46 mouse cellular contexts compared by ENCODE assay signal in the genomic region with DNA sequence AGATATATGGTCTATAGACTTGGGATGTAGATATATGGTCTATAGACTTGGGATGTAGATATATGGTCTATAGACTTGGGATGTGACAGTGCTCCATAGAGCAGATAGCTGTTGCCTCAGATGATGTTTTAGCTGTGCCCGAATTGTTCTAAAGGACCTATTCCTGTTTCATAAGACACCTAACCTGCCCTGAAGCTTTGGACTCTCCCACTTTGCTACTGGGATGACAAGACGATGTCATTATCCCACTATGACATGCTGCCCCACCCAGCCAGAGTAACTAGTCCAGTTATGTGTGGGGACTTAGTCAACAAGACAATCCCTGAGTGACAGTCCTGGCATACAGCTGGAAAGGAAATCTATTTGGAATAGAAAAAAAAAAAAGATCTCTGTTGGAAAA. TPM values are rescaled to one million over a fixed set of nuclear protein-coding genes. Genes with fewer than 3 reads are reported as not detected.
"Had no signal": no experiment of that assay in that cellular context is flagged by ENCODE, and none has a peak within 500 bp of the region (broad histone marks: within the 10 kb centered on the region; RNA-seq: fewer than 3 reads in every experiment).

A gene (plus strand): TSS at position 301 of the 400 bp plus-strand sequence.

- H3K27me3 ChIP-seq: heart, embryonic 12.5 days; heart, embryonic 13.5 days; heart, embryonic 15.5 days; hindbrain, embryonic 12.5 days; hindbrain, embryonic 13.5 days; hindbrain, embryonic 15.5 days; intestine, embryonic 15.5 days; kidney, embryonic 15.5 days had no signal

- DNase-seq: heart, postnatal 10 days; heart, postnatal 36 days; heart, postnatal 4 days; kidney, adult 11 months; kidney, adult 18-20 months; kidney, adult 2 months; kidney, adult 8-10 months; kidney, adult 9 months; kidney, postnatal 10 days; kidney, postnatal 14 days; kidney, postnatal 25 days; kidney, postnatal 36 days; kidney, postnatal 4 days; layer of hippocampus, adult 9-11 months; layer of hippocampus, postnatal 36 days had no signal

- H3K4me3 ChIP-seq: heart, embryonic 10.5 days; heart, embryonic 12.5 days; heart, embryonic 13.5 days; heart, embryonic 15.5 days; hindbrain, embryonic 10.5 days; hindbrain, embryonic 12.5 days; hindbrain, embryonic 13.5 days; hindbrain, embryonic 15.5 days; intestine, embryonic 15.5 days; kidney, embryonic 15.5 days; layer of hippocampus, adult 2 months had no signal

- H3K27ac ChIP-seq: heart, embryonic 10.5 days; heart, embryonic 13.5 days; heart, embryonic 15.5 days; hindbrain, embryonic 10.5 days; hindbrain, embryonic 12.5 days; hindbrain, embryonic 13.5 days; hindbrain, embryonic 14.5 days; hindbrain, embryonic 15.5 days; hindbrain, postnatal 0 days; intestine, embryonic 15.5 days; kidney, embryonic 15.5 days; kidney, postnatal 0 days; layer of hippocampus, adult 2 months had no signal

- H3K4me1 ChIP-seq: heart, embryonic 10.5 days; heart, embryonic 12.5 days; heart, embryonic 13.5 days; heart, embryonic 15.5 days; hindbrain, embryonic 12.5 days; hindbrain, embryonic 13.5 days; hindbrain, embryonic 15.5 days; intestine, embryonic 15.5 days; kidney, embryonic 15.5 days had no signal

- H3K36me3 ChIP-seq: heart, embryonic 10.5 days; heart, embryonic 12.5 days; heart, embryonic 13.5 days; heart, embryonic 15.5 days; hindbrain, embryonic 10.5 days; hindbrain, embryonic 12.5 days; hindbrain, embryonic 13.5 days; hindbrain, embryonic 15.5 days; intestine, embryonic 15.5 days; kidney, embryonic 15.5 days had no signal

RNA-seq across cellular contexts. Expression of the gene that starts here (rescaled TPM):
- total RNA-seq: heart, postnatal 10 days; heart, postnatal 25 days; heart, postnatal 36 days; heart, postnatal 4 days; hematopoietic stem cell, adult 5-6 weeks; hindbrain, postnatal 0 days; layer of hippocampus, adult 18-20 months; layer of hippocampus, adult 2 months; layer of hippocampus, postnatal 36 days; left cerebral cortex, adult 18-20 months had no signal
- polyA plus RNA-seq: heart, embryonic 10.5 days; heart, embryonic 11.5 days; heart, embryonic 12.5 days; heart, embryonic 13.5 days; heart, embryonic 14.5 days; heart, embryonic 15.5 days; heart, embryonic 16.5 days; heart, postnatal 0 days; hindbrain, embryonic 10.5 days; hindbrain, embryonic 11.5 days; hindbrain, embryonic 12.5 days; hindbrain, embryonic 13.5 days; hindbrain, embryonic 15.5 days; hindbrain, embryonic 16.5 days; hindbrain, postnatal 0 days; inflammation-experienced regulatory T-cells, adult 6 months; intestine, embryonic 14.5 days; intestine, embryonic 15.5 days; intestine, embryonic 16.5 days; intestine, postnatal 0 days; kidney, adult 2 months; kidney, embryonic 14.5 days; kidney, embryonic 15.5 days; kidney, embryonic 16.5 days; kidney, postnatal 0 days; large intestine, adult 2 months had no signal
